Mouse (Mus musculus) E14TG2a.4 (cell line): Measurements from ENCODE around the gene Fstl4.
"Not testable (repeated sequence)": the region's sequence is repeated elsewhere in the genome, so short reads cannot be mapped to it uniquely, and the experiment has no call there.

Experiments used
- H3K27me3 ChIP-seq: 2 replicates; pipeline ENCODE4 v1.6.1; 2014; ENCODE audit warnings: low read length, control low read depth; ENCODE audit not compliant: insufficient read depth
- H3K36me3 ChIP-seq: 2 replicates; pipeline ENCODE4 v1.6.1; 2014; ENCODE audit warnings: low read length, control low read depth; ENCODE audit not compliant: insufficient read depth
- H3K4me1 ChIP-seq: replicated peaks from 2 replicates; pipeline ENCODE4 v1.6.1; 2014; ENCODE audit warnings: low read depth, low read length, control low read depth
- H3K4me3 ChIP-seq: replicated peaks from 2 replicates; pipeline ENCODE4 v1.5.1; 2014; ENCODE audit warnings: mild to moderate bottlenecking, low read length
- H3K9me3 ChIP-seq: 2 replicates; pipeline ENCODE4 v1.6.1; 2014; ENCODE audit warnings: low read length, control low read depth
- CTCF ChIP-seq: conservative IDR thresholded peaks from 2 replicates; pipeline ENCODE4 v1.5.1; 2014; ENCODE audit warnings: low read length
- NANOG ChIP-seq: IDR thresholded peaks from 2 replicates; pipeline ENCODE4 v1.6.1; 2014; ENCODE audit warnings: borderline replicate concordance, low read length, mixed read lengths
- POU5F1 ChIP-seq: IDR thresholded peaks from 2 replicates; pipeline ENCODE4 v1.6.1; 2014; ENCODE audit warnings: low read length, borderline replicate concordance

Fstl4 gene

DNA sequence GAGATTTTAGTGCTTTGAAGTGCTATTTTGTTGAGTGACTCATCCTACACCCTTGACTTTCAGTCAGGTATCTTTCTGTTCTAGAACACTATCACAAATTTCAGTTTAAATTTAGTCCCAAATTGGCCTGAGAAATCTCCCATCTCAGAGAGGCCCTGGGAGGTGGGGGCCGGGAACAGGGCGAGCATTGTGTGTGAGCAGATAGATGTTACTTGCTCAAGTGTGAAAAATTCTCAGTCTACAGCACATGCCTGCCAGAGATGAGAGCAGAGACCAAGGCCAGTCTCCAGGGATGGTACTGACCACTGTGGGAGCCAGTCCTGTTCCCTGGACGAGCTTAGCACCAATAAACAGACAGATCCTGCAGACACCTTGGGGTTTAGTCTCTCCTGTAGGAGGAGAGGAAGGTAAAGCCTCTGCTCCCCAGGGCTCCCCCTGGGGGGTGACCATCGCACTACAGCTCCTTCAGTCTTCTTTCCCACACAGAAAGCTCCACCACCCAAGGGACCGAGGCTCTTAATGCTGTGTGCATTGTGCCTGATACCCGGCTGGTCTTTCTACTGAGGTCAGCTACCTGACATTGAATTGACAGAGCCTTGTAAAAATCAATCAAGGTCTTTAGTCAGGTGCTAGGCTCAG, 393.3 kb downstream of the Fstl4 start:
- no peak for TF ChIP-seq NANOG
- peak; percentile 22 for TF ChIP-seq CTCF
- no peaks in the 10 kb centered on the region for H3K36me3 ChIP-seq
- peaks cover 5% of the 10 kb centered on the region; the same call in 1 of the 2 replicates for H3K4me1 ChIP-seq
- no peaks in the 10 kb centered on the region for H3K27me3 ChIP-seq
- H3K4me3 ChIP-seq = no peak overlapping the region
- H3K9me3 ChIP-seq = no peaks in the 10 kb centered on the region

DNA sequence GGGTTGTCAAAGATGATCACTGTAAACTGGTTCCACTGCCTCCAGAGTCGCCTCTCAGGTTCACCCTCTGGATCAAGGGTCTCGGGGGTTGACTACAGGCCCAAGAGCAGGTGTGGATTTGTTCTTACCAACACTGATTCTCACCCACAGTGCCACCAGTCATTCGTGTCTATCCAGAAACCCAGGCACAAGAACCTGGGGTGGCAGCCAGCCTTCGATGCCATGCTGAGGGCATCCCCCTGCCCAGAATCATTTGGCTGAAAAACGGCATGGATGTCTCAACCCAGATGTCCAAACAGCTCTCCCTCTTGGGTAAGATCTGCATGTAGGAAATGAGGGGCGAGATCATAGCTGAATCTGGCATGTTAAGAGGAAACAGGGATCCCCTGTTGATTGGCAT, 398.0 kb downstream of the Fstl4 start:
- Histone ChIP-seq H3K27me3 (no peaks in the 10 kb centered on the region), H3K4me1 (no peaks in the 10 kb centered on the region), H3K9me3 (no peaks in the 10 kb centered on the region), H3K36me3 (no peaks in the 10 kb centered on the region), H3K4me3 (no peak overlapping the region)
- no peak for TF ChIP-seq POU5F1
- TF ChIP-seq CTCF = no peak
- no peak for TF ChIP-seq NANOG

DNA sequence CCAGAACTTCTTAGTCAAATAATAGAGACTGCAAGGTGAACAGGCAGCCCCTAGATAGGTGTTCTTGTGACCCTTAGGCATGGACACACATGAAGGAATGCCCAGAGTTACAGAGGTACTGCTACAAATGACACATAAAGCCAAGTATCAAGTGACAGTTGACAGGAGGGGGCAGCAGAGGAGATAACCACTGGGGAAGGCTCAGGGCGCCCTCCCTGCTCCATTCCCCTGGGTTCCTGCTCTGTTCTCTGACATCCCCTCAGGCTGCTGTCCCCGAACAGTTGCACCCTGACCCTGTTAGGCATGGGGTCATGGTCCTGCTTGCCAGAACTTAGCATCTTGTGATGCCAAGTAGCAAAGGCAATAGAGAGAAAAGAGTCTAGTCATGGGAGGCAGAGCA, 402.0 kb downstream of the Fstl4 start:
- no peaks in the 10 kb centered on the region for H3K27me3 ChIP-seq
- TF ChIP-seq CTCF = no peak
- no peak for TF ChIP-seq POU5F1
- TF ChIP-seq NANOG = no peak
- no peaks in the 10 kb centered on the region for H3K36me3 ChIP-seq
- no peak overlapping the region for H3K4me3 ChIP-seq
- H3K4me1 ChIP-seq = no peaks in the 10 kb centered on the region
- H3K9me3 ChIP-seq = no peaks in the 10 kb centered on the region

DNA sequence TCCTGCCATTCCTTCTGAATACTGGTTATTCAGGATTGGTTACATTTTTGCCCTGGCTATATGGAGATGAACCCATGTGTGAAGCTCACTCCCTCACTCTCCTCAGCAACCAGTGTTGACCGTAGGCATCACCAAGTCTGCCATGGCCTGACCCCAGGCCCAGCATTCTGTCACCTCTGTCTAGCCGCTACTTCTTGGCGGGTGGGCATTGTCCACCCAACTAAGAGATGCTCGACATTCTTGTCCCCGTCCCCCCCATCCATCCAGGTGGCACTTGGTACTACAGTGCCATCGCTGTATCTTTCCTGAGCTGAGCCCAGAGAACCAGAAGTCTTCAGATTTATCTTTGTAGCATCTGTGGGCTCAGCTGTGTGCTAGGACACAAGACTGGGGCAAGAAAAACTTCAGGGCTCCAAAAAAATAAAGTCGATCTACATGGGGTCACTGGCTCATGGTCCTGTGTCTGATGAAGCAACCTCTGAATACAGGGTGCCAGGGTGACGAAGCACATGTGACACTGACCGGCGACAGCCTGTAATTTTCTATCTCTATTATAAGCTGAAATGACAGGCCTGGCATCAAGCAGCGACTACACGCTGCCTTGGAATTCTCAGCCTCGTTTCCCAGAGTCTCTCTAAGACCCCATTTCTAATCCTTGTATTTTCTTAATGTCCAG, 417.9 kb downstream of the Fstl4 start:
- Histone ChIP-seq H3K4me1 (no peaks in the 10 kb centered on the region), H3K36me3 (no peaks in the 10 kb centered on the region), H3K4me3 (no peak overlapping the region), H3K27me3 (no peaks in the 10 kb centered on the region), H3K9me3 (no peaks in the 10 kb centered on the region)
- TF ChIP-seq NANOG = no peak
- TF ChIP-seq CTCF = no peak

DNA sequence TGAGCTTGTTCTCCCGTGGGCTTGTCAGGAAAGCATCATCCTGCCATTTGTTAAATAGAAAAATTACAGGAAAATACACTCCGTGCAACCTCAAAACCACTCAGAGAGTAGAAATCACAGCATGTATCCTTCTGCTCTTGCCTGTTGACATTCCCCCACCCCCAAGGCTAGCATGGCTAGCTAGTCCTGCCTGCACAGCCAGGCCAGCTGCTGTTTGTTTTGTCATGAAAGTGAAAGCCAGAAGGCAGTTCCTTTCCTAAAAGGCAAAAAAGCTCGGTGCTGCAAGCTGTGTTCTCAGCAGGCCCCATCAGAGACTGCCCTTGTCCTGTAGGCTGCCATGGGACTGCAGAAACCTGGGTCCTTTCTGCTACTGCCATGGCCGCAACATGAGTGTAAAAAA, 418.4 kb downstream of the Fstl4 start:
- Histone ChIP-seq H3K4me3 (no peak overlapping the region), H3K4me1 (no peaks in the 10 kb centered on the region), H3K27me3 (no peaks in the 10 kb centered on the region), H3K36me3 (no peaks in the 10 kb centered on the region), H3K9me3 (no peaks in the 10 kb centered on the region)
- TF ChIP-seq NANOG = no peak
- TF ChIP-seq CTCF = no peak
- TF ChIP-seq POU5F1 = no peak

DNA sequence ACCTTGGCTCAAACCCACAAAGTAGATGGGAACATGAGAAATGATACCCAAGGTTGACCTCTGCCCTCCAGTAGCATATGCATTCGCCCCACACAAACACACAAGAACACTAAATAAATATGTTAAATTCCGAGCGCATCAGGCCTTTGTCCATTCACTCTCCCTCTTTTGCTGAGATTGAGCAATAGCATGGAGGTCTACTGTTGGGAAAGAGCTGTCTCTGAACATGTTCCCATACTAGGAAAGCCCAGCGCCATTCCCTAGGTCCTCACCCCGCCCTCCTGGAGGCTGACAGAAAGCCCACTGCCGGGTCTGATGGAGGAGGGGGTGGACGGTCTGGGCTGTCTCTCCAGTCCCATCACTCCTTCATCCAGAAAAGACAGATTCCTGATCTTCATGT, 419.6 kb downstream of the Fstl4 start:
- Histone ChIP-seq H3K9me3 (no peaks in the 10 kb centered on the region), H3K4me3 (no peak overlapping the region), H3K36me3 (no peaks in the 10 kb centered on the region), H3K27me3 (no peaks in the 10 kb centered on the region), H3K4me1 (no peaks in the 10 kb centered on the region)
- TF ChIP-seq CTCF (no peak), NANOG (no peak), POU5F1 (no peak)

DNA sequence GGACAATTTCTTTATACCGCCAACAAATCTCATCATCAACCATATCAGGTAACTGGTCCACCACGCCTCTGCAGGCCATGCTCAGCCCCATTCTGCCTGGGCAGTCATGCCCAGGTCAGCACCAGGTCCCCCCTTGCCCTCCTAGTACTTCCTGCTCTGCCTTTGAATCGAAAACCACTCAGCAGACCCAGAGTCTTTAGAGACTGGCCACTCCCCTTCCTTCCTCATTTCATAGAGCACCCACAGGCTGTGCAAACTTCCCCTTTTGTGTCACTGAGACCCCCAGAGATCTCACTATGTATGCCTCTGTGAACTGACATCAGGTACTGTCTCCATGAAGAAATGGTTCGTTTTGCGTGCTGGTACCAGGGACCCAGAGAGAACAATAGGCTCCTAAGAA, 420.3 kb downstream of the Fstl4 start:
- Histone ChIP-seq H3K27me3 (no peaks in the 10 kb centered on the region; the same call in 1 of the 2 replicates), H3K4me3 (no peak overlapping the region), H3K36me3 (no peaks in the 10 kb centered on the region), H3K4me1 (no peaks in the 10 kb centered on the region), H3K9me3 (no peaks in the 10 kb centered on the region)
- TF ChIP-seq NANOG = no peak
- TF ChIP-seq POU5F1 = no peak
- TF ChIP-seq CTCF = no peak

DNA sequence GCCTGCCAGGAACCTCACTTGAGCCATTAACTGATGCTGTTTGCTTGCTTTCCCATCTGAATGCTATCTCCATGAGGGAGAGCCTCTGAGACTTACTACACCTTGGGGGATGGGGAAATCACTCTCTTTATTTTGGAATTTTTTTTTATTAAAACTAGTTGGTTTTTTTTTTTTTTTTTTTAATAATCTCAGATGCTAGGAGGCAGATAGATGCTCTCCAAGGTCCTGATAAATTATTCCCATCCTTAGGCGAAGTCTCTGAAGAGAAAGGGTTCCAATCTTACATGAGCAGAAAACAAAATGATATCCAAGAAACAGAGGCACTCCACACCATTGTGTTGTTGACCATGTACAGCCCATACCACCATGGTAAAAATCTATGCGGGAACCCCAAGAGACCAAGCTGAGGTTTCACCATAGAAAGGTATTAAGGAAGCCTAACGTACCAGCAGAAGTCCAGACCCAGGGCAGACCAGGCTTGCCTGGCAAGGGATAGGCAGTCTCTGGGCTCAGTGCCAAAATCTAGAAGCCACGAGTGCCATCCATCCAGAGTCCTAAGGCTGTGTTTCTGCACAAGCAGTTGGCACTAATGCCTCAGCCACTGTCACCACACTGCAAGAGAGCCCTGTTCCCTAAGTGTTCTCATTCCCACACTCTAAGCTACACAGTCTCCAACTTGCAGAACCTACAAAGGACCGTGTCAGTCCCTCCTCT, 423.1 kb downstream of the Fstl4 start:
- H3K4me1 ChIP-seq = no peaks in the 10 kb centered on the region
- TF ChIP-seq NANOG (no peak), CTCF (no peak), POU5F1 (no peak)
- H3K9me3 ChIP-seq = no peaks in the 10 kb centered on the region
- no peaks in the 10 kb centered on the region; the same call in 1 of the 2 replicates for H3K27me3 ChIP-seq
- no peak overlapping the region for H3K4me3 ChIP-seq
- no peaks in the 10 kb centered on the region for H3K36me3 ChIP-seq

DNA sequence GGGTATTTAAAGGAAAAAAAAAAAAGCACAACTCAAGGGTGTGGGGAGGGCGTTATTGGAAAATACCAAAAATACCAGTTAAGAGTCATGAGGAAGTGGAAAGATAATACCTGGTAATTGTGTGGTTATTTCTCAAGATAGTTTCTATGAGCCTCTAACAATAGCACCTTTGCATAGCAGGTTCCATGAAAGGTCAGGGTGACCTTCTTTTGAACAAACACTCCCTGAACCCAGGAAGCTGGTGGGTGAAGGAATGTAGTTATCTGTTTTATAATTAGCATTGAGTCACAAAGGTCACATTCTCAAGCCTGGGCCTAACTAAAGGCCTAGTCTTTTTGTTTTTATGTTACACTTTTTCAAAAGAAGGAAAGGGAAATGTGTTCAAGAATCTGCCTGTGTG, 432.1 kb downstream of the Fstl4 start:
- not testable (repeated sequence) for H3K27me3 ChIP-seq, H3K4me3 ChIP-seq, H3K4me1 ChIP-seq, H3K36me3 ChIP-seq
- H3K9me3 ChIP-seq = peaks cover 38% of the 10 kb centered on the region
